Mouse (Mus musculus): Measurements from ENCODE around the gene Tbck. TPM values are rescaled to one million over a fixed set of nuclear protein-coding genes. Genes with fewer than 3 reads are reported as not detected.

Gene Tbck
- polyA plus RNA-seq, 1 experiment from 2014 or later, result 4.3 TPM

DNA sequence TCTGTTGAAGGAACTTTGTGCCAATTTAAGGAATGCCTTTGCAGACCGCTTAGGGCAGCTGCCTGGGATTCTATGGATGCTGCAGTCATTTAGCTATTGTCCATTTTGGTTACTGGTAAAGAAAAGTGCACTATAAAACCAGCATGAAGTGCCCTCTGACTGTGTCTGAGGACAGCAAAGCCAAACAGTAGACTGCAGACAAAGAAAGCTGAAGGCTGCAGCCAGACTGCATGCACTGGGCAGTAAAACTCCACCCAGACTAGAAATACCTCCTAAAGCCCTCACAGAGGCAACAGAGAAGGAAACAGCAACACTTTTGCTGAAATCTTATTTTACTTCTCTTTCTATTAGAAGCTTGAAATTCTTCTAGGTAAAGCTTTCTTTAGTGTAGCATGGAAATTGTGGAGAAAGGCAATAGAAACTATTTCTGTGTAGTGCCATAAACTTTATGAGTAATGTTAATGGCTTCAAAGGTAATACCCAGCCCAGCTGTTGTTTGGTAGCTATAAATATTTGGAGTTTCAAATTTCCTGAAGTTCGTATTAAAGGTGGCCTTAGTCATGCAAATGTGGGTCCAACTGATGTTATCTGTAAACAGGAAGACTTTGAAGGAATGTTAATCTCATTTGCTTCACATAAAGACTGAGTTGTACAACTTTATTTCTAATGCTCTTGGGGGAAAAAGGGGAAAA lies 124.1 kb downstream of the Tbck start:
- H3K4me1 ChIP-seq (replicated peaks), result peaks cover under 1% of the 10 kb centered on the region
- WGBS (ENCODE audit: insufficient replicate concordance), result 59% methylated on average over 2 of the region's 2 CpGs
- ATAC-seq (ENCODE audit: insufficient read depth), result no peak

DNA sequence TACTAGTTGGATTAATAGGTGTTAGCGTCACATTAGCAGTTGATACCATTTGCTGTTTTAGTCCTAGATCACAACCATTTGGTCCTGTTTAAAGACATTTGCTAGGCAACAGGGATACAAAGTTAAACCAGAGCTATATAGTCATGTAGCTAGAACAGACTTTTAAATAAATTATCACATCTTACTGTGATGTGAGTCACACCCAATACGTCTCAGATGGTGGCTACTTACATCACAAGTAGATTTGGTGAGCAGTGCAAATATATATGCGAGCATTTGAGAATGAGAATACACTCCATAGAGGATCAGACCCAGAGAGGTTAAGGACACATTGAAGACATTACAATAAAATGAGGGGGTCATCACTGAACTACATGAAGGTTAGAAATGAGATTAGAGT lies 125.0 kb downstream of the Tbck start:
- Histone ChIP-seq H3K4me1 (replicated peaks) (peaks cover 10% of the 10 kb centered on the region), H3K4me2 (no peak overlapping the region), H3K9ac (no peak overlapping the region), H3K27me3 (no peaks in the 10 kb centered on the region), H3K27ac (replicated peaks) (no peak overlapping the region), H3K4me3 (replicated peaks) (no peak overlapping the region), H3K9me3 (replicated peaks) (no peaks in the 10 kb centered on the region), H3K36me3 (replicated peaks) (no peaks in the 10 kb centered on the region)
- WGBS (ENCODE audit: insufficient replicate concordance), result 77% methylated on average over 3 of the region's 3 CpGs
- no peak for ATAC-seq (ENCODE audit: insufficient read depth)

More for the DNA sequence above, 124.1 kb downstream of the Tbck start:
- H3K27me3 ChIP-seq, result no peaks in the 10 kb centered on the region
- no peak overlapping the region for H3K27ac ChIP-seq (replicated peaks)
- H3K4me2 ChIP-seq, result no peak overlapping the region
- no peaks in the 10 kb centered on the region for H3K9me3 ChIP-seq (replicated peaks)
- no peak overlapping the region for H3K9ac ChIP-seq
- no peak overlapping the region for H3K4me3 ChIP-seq (replicated peaks)
- no peaks in the 10 kb centered on the region for H3K36me3 ChIP-seq (replicated peaks)

DNA sequence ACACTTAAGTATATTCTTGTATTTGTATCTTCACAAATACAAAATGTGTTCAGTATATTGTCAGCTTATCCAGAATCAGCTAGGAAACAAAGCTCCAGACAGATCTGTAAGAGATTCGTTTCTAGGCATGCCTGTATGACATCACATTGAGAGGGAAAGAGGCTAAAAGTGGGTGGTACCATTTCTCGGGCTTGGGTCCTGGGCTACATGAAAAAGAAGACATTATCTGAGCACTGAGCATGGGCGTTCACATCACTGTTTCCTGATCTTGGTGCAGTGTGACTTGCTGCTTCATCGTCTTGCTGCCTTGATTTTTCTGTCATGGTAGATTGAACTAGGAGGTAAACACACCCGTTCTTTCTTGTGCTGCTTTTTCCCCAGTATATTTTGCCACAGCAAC lies 127.8 kb downstream of the Tbck start:
- ATAC-seq (ENCODE audit: insufficient read depth), result no peak
- Histone ChIP-seq H3K4me3 (replicated peaks) (no peak overlapping the region), H3K4me1 (replicated peaks) (peaks cover 30% of the 10 kb centered on the region)

DNA sequence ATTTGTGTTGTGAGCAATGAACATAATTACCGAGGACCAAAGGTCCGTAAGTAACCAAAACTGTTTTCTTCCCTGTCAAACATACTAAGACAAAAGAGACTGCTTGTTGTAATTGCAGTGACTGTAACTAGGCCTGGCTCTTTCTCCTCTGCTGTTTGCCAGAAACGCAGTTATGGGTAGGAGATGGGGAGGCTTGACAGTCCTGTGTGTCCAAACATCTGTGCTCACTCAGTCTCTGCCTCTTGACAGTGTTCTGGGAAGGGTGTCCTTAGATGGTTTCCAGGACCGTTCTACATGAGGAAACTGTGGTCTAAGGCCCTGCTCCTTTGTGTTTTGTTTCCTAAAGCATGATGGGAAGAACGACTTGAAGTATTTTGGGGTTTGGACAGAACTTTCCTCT lies 128.4 kb downstream of the Tbck start:
- H3K27me3 ChIP-seq, result no peaks in the 10 kb centered on the region
- H3K9me3 ChIP-seq (replicated peaks), result no peaks in the 10 kb centered on the region
- H3K4me3 ChIP-seq (replicated peaks), result no peak overlapping the region
- ATAC-seq (ENCODE audit: insufficient read depth), result no peak
- H3K9ac ChIP-seq, result no peak overlapping the region
- no peaks in the 10 kb centered on the region for H3K36me3 ChIP-seq (replicated peaks)
- peaks cover 35% of the 10 kb centered on the region for H3K4me1 ChIP-seq (replicated peaks)
- no peak overlapping the region for H3K27ac ChIP-seq (replicated peaks)
- no peak overlapping the region for H3K4me2 ChIP-seq
- 59% methylated on average over 5 of the region's 5 CpGs for WGBS (ENCODE audit: insufficient replicate concordance)

More for the DNA sequence above, 127.8 kb downstream of the Tbck start:
- Histone ChIP-seq H3K27me3 (no peaks in the 10 kb centered on the region), H3K36me3 (replicated peaks) (no peaks in the 10 kb centered on the region), H3K27ac (replicated peaks) (no peak overlapping the region), H3K9ac (no peak overlapping the region), H3K9me3 (replicated peaks) (no peaks in the 10 kb centered on the region), H3K4me2 (no peak overlapping the region)
- WGBS (ENCODE audit: insufficient replicate concordance), result 33% methylated on average over 5 of the region's 5 CpGs

DNA sequence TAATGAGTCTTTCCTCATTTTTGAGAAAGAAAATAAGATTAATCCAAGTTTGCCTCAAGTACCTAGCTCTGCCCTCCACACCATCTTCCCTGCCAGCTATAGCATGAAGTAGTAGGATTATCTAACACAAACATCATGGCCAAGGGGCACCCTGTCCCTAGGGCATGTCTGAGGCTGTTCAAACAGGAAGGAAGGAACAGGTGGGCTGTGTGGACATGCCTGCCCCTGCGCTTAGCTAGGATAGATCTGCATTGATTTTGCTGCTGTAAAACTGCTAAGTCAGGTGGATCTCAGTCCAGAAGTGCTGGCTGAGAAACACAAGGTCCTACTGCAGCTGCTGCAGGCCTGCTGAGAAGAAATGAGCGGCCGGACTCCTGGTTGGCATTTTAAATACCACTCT lies 129.2 kb downstream of the Tbck start:
- no peak overlapping the region for H3K27ac ChIP-seq (replicated peaks)
- no peak overlapping the region for H3K9ac ChIP-seq
- no peak for ATAC-seq (ENCODE audit: insufficient read depth)
- no peaks in the 10 kb centered on the region for H3K9me3 ChIP-seq (replicated peaks)
- WGBS (ENCODE audit: insufficient replicate concordance), result 63% methylated on average over 3 of the region's 3 CpGs
- no peaks in the 10 kb centered on the region for H3K36me3 ChIP-seq (replicated peaks)
- H3K4me3 ChIP-seq (replicated peaks), result no peak overlapping the region
- no peaks in the 10 kb centered on the region for H3K27me3 ChIP-seq
- H3K4me1 ChIP-seq (replicated peaks), result peaks cover 38% of the 10 kb centered on the region
- H3K4me2 ChIP-seq, result no peak overlapping the region

DNA sequence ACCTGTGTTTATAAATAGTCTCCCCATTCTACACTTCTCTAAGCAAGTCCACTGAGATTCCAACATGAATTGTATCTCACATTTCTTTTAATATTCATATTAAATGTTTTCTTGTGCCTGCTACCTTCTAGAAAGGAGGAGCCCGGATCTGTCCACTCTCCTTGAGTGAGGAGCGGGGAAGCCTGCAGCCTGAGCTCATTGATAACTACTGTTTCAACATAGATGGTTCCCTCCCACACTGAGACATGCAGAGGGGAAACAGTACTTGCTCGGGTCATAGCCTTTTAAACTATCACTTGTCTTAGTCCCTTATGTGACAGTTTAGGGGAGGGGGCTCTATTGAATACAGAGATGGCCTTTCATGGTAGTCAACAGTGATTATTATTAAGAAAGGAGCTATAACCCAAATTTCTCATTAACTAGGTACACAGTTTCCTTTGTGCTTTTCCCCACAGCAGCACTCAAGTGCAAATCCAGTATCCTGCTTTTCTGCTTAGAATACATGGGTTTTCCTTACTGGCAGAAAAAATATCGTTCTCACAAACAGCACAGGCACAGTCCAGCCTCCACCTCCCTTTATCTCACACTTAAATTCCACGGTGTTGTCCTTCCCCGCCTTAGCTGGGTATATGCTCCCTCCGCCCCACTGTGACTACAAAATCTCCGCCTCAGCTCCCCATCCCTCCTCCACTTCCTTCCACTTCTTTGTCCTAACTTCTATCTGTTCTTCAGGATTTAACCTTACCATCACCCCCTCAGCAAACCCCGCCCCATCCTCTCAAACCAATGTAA lies 130.0 kb downstream of the Tbck start:
- peaks cover 42% of the 10 kb centered on the region for H3K4me1 ChIP-seq (replicated peaks)
- no peaks in the 10 kb centered on the region for H3K9me3 ChIP-seq (replicated peaks)
- H3K27ac ChIP-seq (replicated peaks), result no peak overlapping the region
- no peak overlapping the region for H3K4me3 ChIP-seq (replicated peaks)
- H3K4me2 ChIP-seq, result no peak overlapping the region
- no peak overlapping the region for H3K9ac ChIP-seq
- peak; percentile 59 for ATAC-seq (ENCODE audit: insufficient read depth)
- WGBS (ENCODE audit: insufficient replicate concordance), result 28% methylated on average over 9 of the region's 9 CpGs
- H3K36me3 ChIP-seq (replicated peaks), result no peaks in the 10 kb centered on the region
- H3K27me3 ChIP-seq, result no peaks in the 10 kb centered on the region

DNA sequence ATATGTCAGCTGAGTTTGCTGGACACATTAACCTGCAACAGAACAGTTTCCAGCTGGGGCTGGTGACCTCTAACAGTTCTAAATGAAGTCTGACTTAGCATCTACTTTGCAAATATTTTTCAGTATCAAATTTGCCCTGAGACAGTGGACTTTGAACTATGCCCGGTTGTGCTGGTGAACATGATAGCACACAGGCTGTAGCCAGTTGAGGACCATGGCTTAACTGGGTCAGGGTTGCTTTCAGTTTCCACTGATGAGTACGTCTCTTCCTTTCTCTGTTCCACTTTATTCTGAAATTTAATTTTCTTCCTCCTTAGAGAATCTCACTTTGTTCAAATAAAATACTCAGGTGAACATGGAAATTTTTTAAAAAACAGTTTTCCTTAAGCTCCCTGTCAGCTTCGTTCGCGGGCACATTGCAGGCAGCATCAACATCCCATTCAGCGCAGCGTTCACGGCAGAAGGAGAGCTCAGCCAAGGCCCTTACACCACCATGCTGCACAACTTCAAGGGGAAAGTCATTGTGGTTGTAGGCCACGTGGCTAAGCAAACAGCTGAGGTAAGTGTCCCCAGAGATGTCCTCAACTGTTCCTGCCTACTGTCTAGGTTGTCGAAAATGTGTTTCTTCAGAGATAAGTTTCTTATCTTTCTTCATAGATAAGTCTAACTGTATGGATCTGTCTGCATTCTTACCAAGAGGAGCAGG lies 131.0 kb downstream of the Tbck start:
- no peak overlapping the region for H3K27ac ChIP-seq (replicated peaks)
- H3K4me3 ChIP-seq (replicated peaks), result no peak overlapping the region
- H3K36me3 ChIP-seq (replicated peaks), result no peaks in the 10 kb centered on the region
- peak; percentile 50 for ATAC-seq (ENCODE audit: insufficient read depth)
- H3K4me1 ChIP-seq (replicated peaks), result peaks cover 44% of the 10 kb centered on the region
- no peak overlapping the region for H3K9ac ChIP-seq
- 58% methylated on average over 10 of the region's 10 CpGs for WGBS (ENCODE audit: insufficient replicate concordance)
- H3K9me3 ChIP-seq (replicated peaks), result no peaks in the 10 kb centered on the region
- no peaks in the 10 kb centered on the region for H3K27me3 ChIP-seq
- H3K4me2 ChIP-seq, result no peak overlapping the region

DNA sequence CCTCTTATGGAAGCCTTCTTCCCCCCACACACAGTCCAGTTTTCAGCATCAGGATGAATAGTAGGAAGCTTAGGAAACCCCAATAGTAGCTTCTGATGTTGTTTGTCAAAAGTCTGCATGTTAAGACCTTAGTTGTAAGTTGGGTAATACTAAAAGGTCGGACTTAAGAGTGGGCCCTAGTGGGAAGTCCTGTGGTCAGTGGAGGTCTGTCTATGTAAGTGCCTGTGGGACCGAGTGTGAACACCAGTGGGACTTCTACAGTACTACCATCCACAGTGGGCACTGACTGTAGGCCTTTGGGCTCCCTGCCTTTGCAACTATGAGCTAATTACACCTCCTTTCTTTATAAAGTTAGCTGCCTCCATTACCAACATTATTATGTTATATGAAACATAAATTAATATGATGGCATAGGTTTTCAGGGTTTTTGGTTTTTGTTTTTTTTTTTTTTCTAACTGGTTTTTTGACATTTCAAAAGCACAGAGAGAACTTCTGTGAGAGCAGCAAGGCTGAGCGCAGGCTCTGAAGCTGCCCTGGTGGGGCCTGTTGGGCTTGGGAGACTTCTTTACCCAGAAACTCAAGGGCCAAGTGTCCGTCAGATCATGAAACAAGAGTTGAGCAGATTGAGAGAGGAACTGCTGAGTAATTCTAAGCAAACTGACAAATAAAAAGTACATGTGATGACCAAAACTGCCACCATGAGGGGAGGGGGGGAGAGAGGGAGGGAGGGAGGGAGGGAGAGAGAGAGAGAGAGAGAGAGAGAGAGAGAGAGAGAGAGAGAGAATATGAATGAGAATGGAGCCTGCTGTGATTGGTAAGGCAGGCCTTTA lies 131.8 kb downstream of the Tbck start:
- Histone ChIP-seq H3K4me2 (no peak overlapping the region), H3K36me3 (replicated peaks) (no peaks in the 10 kb centered on the region), H3K27ac (replicated peaks) (no peak overlapping the region), H3K4me3 (replicated peaks) (no peak overlapping the region), H3K27me3 (no peaks in the 10 kb centered on the region), H3K9me3 (replicated peaks) (no peaks in the 10 kb centered on the region), H3K9ac (no peak overlapping the region), H3K4me1 (replicated peaks) (peaks cover 44% of the 10 kb centered on the region)
- 62% methylated on average over 4 of the region's 4 CpGs for WGBS (ENCODE audit: insufficient replicate concordance)
- ATAC-seq (ENCODE audit: insufficient read depth), result no peak

DNA sequence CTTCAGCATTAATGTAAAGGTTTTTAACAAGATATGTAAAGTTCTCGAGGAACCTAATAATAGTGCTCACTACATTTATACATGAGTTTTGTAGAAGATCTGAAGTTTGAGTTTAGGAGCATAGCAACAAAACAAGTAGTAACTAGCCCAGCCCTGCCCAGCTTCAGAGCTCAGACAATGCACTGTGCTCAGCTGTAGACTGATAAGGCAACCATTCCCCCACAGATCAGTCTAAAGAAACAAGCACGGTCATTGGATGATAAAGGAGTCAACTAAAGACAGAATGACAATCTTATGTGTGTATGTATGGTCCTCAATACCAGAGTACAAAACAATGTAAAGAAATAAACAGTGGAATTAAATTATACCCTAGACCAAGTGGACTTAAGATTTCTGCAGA lies 135.5 kb downstream of the Tbck start:
- 24% methylated on average over 2 of the region's 2 CpGs for WGBS (ENCODE audit: insufficient replicate concordance)
- no peak overlapping the region for H3K27ac ChIP-seq (replicated peaks)
- H3K9me3 ChIP-seq (replicated peaks), result no peaks in the 10 kb centered on the region
- H3K36me3 ChIP-seq (replicated peaks), result no peaks in the 10 kb centered on the region
- H3K9ac ChIP-seq, result no peak overlapping the region
- H3K4me3 ChIP-seq (replicated peaks), result no peak overlapping the region
- no peak overlapping the region for H3K4me2 ChIP-seq
- peaks cover 29% of the 10 kb centered on the region for H3K4me1 ChIP-seq (replicated peaks)
- H3K27me3 ChIP-seq, result no peaks in the 10 kb centered on the region
- peak; percentile 78 for ATAC-seq (ENCODE audit: insufficient read depth)

DNA sequence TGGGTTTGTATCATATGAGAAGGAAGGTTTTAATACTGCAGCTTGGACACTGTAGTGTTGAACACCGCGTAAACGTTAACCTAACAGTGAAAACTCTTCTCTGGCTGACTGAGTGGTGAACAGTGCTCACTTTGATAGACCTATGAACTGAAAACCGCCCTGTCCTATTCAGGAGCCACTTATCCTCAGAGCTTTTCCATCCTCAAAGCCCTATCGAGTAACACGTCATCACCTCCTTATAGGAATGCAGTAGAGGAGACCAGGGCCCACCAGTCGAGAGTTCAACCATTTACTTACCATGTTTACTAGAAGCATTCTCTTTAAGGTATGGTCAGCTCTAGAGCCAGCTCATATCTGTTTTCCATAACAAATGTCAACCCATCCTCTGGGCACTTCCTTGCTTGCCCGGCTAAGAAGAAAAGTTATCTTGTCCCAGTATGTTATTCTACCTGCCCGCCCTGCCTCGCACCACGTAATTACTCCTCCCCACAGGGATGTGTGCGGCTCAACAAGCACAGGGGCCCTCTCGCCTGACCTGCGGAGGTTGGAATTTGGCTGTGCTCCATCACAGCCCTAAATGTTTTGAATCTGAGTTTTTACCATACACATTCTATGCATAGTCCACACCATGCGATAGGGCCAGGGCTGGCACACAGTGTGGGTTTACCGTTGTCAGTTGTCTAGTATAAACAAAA lies 147.4 kb downstream of the Tbck start:
- no peak for ATAC-seq (ENCODE audit: insufficient read depth)
- no peak overlapping the region for H3K4me3 ChIP-seq (replicated peaks)
- H3K9ac ChIP-seq, result no peak overlapping the region
- no peaks in the 10 kb centered on the region for H3K4me1 ChIP-seq (replicated peaks)
- 78% methylated on average over 16 of the region's 16 CpGs for WGBS (ENCODE audit: insufficient replicate concordance)
- no peaks in the 10 kb centered on the region for H3K9me3 ChIP-seq (replicated peaks)
- no peaks in the 10 kb centered on the region for H3K27me3 ChIP-seq
- no peaks in the 10 kb centered on the region for H3K36me3 ChIP-seq (replicated peaks)
- H3K4me2 ChIP-seq, result no peak overlapping the region
- H3K27ac ChIP-seq (replicated peaks), result no peak overlapping the region

Data from liver, embryonic 15.5 days (tissue).